Mouse (Mus musculus) R1 (cell line): ENCODE measurements at regions not wholly inside any gene's neighbourhood (a gene's known extent, or its start where the extent isn't known, plus 50 kb on each side); places are given as distances from the start of the nearest gene placed in this dataset.

Source experiments
- DNase-seq: peaks from one replicate; pipeline ENCODE4 v3.0.0-alpha.2; 2018; ENCODE audit warnings: low read depth, low spot score

DNA sequence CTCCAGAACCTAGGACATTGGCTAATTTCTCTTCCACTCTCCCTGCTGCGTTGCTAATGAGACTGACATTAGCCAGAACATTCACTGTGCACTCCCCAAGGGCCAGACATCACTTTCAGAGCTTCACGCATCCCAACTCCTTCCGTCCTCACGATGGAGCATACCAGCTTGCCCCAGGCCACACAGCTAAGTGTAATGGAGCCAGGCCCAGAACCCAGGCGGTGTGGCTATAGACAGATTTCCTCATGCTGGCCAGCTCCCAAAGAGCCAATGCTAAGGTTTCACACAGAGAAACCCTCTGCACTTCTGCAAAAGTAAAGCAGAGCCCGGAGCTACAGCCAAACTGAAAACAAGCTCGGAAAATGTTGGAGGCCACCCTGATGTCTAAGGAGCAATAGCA, 139.1 kb downstream of the Vegfa start:
- DNase-seq = no peak

- DNase-seq = no peak
Observed at GRCm38 (mm10) chr17:45889451-45889850, 142.7 kb downstream of the Vegfa start.

DNA sequence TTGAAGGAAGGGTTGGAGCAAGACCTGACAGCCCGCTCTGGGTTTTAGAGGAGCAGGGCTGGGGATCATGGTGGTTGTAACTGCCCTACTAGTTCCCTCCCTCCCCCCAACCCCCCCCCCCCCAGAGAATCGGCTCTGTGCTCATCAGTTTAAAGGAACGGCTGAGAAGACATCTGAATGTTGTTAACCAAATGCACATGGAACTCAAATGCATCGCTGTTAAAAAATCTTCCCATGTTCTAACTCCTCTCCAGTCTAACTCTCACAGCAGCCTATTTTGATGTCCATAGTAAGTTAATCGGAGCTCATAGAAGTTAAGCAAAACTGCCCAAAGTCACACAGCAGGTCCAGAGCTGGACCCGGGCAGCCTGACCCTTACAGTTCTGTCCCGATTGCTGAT, 143.1 kb downstream of the Vegfa start:
- no peak for DNase-seq

DNA sequence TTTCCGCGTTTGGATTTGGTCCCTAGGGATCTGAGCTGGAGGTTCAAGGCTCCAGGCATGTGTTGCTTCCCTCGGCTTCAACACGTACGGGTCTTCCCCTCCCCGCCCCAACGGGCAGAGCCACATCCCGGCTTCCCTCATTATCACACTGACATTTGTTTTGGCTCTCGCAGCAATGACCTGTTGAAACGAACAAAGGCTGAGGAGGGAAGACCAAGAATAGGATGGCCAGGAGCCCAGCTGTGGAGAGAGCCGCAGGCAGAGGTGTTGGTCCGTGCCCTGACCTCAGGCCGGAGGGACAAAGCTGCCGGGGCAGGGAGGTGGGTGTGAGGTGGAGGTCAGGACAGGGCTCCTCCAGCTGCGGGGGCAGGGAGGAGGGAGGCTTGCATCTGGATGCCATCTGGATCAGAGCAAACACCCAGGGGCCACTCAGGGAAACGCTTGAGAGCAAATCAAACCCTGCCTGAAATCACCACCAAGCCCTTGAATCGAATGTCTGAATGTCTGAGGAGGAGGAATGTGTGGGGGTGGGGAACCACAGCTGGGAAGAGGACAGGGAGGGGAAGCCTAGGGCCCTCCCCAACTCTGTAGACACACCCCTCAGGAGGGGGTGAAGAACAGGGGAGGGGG, 145.6 kb downstream of the Vegfa start:
- DNase-seq = peak; percentile 52

DNA sequence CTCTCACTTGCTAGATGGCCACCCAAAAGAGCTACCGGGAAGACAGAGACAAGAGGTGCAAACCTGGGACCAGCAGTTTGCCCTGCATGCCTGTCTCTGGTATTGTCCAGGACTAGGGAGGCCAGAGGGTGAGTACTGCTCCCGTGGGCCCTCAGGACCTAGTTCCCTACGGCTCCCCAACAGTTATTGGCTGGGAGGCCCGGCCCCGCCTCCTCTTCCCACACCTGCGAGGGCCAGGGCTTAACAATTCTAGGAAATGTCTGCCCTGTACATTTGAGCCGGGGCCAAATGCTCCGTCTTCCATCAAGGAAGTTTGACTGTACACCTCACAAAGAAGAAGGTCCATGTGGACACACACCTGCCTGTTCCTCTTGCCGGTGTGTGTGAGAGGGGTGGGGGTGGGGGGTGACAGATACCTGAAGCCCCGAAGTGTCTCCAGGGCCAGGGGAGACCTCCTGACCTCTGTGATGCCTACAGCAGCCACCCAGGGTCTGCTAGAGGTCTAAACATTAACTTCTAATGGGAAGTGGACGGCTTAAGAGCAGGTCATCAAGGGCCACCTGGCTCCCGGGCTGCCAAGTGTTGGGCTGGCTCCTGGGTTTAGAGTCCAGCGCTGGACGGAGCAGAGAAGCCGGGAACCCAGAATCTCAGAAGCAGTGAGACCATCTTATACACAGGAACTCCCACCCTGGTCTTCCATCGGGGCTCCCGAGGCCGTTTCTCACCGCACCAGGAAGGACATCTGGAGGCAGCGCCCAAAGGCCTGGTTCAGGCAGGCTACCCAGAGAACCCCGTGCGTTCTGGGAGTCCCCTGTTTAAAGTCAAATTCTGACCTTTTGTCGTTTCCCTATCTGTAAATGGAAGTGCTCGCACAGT, 146.5 kb downstream of the Vegfa start:
- DNase-seq = no peak

- peak; percentile 28 for DNase-seq
Observed at GRCm38 (mm10) chr17:45884021-45884722, 148.0 kb downstream of the Vegfa start.

DNA sequence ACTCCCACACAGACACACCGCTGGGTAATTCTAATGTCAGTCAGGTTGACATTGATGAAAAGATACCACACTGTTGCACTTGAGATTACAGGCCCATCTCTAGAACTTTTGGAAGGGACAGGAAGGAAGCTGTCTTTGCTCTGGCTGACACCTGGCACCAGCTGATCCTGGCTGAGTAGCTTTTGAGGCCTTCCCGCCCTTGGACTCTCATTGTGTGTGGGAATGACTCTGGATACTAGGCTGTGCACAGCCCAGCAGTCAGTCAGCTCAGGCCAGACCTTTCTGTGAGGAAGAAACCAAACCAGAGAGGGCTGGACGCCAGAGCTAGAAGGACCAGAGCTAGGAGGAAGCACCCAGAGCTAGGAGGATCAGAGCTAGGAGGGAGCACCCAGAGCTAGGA, 149.0 kb upstream of the 1600014C23Rik start:
- no peak for DNase-seq

- no peak for DNase-seq
Observed at GRCm38 (mm10) chr17:45881284-45881683, 147.6 kb upstream of the 1600014C23Rik start.

DNA sequence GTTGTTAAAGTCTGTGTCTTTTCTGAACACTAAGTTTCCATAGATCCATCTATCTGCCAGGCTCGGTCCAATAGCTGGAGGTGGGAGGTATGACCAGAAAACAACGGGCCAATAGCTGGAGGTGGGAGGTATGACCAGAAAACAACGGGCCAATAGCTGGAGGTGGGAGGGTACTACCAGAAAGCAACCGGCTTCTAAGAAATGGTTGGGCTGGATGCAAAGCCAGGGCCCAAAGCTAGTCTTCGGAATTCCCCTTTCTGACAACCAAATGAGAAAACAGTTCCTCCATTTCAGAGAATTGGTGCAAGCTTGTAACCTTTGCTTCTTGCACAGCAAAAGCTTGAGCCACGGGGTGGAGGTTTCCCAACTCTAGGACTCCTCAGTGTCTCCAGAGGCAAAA, 147.1 kb upstream of the 1600014C23Rik start:
- DNase-seq = peak; percentile 58

DNA sequence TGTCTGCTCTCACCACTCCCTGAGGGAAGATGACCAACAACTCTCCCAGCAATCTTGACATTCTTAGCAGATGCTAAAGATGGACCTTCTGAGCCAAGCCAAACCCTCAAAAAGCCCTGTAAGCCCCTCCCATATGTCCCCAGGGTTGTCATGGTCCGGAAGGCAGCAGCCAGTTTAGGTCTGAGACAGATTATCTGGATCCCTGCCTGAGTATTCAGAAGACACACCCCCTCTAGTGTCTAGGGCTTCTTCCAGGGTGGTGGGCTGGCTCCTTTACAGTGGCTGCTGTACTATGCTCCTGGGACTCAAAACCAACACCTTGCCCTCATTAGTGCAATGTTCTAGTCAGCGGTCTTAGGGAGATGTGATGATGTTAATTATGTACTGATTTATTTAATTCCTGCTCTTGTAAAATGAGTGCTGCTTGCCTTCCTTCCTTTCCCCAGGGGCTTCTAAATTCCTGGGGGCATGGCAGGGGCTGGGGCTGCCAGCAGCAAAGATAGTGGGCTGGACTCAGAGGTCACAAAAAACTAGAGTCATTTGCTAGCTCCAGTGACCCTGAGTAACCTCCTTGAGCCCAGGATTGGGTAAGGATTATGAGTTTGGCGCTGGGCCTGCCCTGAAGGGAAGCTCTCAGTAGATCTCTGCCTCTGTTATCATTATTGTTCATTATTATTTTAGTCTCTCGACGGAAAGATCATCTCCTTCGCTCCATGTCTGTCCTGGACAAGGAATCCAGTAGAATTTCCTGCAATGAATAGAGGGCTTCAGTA, 146.0 kb upstream of the 1600014C23Rik start:
- no peak for DNase-seq

GRCm38 (mm10) chr17:45878394-45878793, 144.8 kb upstream of the 1600014C23Rik start:
- DNase-seq = peak; percentile 57

- DNase-seq = no peak
Observed at GRCm38 (mm10) chr17:45875325-45875724, 141.7 kb upstream of the 1600014C23Rik start.

DNA sequence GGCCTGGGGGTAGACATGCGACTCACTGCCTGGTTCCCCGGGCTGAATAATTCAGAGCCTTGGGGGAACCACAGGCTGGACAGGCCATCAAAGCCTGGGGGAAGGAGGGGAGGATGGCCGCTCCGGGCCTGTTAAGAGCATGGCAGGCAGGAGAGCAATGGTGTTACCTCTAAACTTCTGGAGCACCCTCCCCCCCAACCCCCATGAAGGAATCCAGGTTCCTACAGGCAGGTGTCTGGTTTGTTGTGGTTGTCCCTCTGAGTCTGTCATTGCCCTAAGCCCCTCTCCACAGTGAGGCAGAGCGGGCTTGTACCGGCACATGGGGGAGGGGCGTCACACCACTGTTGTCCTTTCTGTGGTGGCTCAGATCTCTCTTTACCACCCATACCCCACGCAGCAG, 140.4 kb upstream of the 1600014C23Rik start:
- DNase-seq = no peak

DNA sequence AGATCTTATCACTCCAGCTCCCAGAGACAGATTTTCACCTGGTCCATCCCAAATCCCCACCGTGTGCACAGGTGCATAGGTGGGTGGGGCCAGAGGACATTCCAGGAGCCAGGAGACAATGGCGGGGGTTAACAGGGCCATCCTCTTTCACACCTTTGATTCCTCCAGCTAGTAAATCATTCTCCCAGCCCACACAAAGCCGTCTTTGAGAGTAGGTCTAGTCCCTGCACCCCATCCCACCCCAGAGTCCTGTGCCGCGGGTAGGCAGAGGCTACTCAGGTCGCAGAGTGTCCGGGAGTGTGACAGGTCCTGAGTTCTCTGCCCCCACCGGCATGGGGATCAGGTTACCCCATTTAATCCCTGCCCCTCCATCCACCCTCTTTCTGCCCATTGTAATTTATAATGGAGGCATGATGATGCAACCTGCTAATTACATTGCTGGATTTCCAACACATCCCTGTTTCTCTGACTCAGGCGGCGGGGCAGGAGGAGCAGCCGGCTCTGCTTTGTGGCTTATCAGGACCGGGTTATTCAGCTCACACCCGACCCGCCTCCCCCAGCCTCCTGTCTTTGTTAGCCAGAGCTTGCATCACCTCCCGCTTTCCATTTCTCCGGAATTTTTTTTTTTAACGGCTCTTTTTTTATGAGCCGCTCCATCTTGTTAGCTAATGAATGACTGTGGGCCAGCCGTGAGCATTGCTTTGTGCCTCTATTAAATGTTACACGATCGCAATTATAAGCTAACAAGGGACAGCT, 139.7 kb upstream of the 1600014C23Rik start:
- DNase-seq = peak; percentile 78

DNA sequence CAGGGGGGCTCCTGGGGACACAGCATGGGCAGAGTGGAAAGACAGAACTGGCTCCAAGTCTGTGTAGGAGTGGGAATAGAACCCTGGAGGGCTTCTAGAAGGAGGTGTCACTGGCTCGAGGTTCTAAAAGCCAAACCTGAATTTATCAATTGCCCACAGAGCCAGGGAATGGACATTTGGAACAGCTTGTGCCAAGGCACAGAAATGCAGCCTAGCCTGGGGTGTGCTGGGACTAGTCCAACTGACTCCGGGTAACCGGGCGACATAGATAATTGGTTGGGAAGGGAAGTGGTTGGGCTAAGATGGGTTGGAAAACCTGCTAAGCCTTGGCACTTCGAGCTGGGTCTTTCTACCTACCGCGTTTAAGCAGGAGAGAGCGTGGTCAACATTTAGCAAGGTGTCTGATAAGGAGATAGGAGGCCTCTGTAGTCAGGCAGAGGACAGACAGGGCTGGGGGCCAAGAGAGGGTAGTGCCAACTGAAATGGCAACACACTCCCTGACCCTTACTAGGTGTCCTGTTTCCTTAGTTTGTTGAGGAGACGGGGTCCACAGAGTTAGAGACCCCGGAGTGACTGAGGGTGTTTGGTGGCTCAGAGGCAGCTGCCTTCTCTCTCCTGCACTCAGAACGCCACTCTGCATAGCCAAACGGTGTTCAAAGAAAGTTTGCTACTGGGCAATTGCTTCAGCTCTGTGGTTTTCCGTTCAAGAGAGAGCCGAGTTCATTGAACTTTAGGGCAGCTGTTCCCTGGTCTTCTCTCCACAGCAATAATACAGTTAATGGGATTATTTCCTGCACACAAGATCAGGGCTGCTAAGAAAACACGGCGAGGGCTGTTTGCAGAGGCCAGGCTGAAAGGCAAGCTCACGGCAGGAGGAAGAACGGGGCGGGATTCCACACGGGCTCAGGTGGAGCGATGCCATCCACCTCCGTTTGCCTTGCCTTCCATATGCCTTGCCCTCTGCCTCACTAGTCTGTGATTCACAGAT, 138.3 kb upstream of the 1600014C23Rik start:
- DNase-seq = no peak

GRCm38 (mm10) chr17:45871067-45871466, 137.4 kb upstream of the 1600014C23Rik start:
- DNase-seq = no peak

GRCm38 (mm10) chr17:45869014-45869968, 135.6 kb upstream of the 1600014C23Rik start:
- no peak for DNase-seq

DNA sequence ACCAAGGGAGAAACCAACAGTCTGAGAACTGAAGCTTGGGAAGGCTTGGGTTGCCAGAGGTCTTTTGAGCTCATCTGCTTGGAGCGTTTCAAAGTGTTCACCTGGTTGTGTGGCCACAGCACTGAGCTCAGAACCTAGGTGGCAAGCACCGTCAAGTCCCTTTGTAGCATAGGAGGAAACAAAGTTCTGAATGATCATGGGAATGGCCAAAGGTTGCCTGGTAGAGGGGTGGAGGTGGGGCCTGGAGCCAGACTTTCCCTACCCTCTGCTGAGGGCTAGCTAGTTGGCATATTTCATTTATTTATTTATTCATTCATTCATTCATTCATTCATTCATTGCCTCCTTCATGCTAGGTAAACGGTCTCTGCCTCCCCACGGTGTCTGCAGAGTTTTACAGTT, 134.9 kb upstream of the 1600014C23Rik start:
- DNase-seq = no peak

GRCm38 (mm10) chr17:45867727-45868126, 134.1 kb upstream of the 1600014C23Rik start:
- DNase-seq = no peak
